Mouse (Mus musculus) lung, embryonic 16.5 days (tissue): ENCODE results near the gene Usp42. TPM values are rescaled to one million over a fixed set of nuclear protein-coding genes. Genes with fewer than 3 reads are reported as not detected.

Experiments used
- ATAC-seq: fragments of 200-750 bp; cut with Nextera tagmentation; 2 replicates; pipeline ENCODE4 v1.8.0; 2017; ENCODE audit warnings: low read depth, mild to moderate bottlenecking, moderate library complexity
- H3K27ac ChIP-seq: fragments of 300-500 bp; sonication (generic); 2 replicates; pipeline ENCODE4 v1.5.1; 2014; ENCODE audit warnings: mild to moderate bottlenecking, control low read depth, low read length
- H3K27me3 ChIP-seq: fragments of 300-500 bp; sonication (generic); 2 replicates; pipeline ENCODE4 v1.6.1; 2014; ENCODE audit warnings: low read depth, low read length, mixed read lengths; ENCODE audit not compliant: control insufficient read depth, insufficient read depth
- H3K36me3 ChIP-seq: fragments of 300-500 bp; sonication (generic); 2 replicates; pipeline ENCODE4 v1.6.1; 2014; ENCODE audit warnings: low read length; ENCODE audit not compliant: control insufficient read depth, insufficient read depth
- H3K4me1 ChIP-seq: fragments of 300-500 bp; sonication (generic); replicated peaks from 2 replicates; pipeline ENCODE4 v1.6.1; 2014; ENCODE audit warnings: low read length, mixed read lengths; ENCODE audit not compliant: control insufficient read depth, insufficient read depth
- H3K4me2 ChIP-seq: fragments of 300-500 bp; sonication (generic); 2 replicates; pipeline ENCODE4 v1.6.1; 2014; ENCODE audit warnings: low read depth, low read length, control low read depth
- H3K4me3 ChIP-seq: fragments of 300-500 bp; sonication (generic); 2 replicates; pipeline ENCODE4 v1.5.1; 2014; ENCODE audit warnings: mild to moderate bottlenecking, low read length, control low read depth
- H3K9ac ChIP-seq: fragments of 300-500 bp; sonication (generic); 2 replicates; pipeline ENCODE4 v1.6.1; 2014; ENCODE audit warnings: low read length, control low read depth
- H3K9me3 ChIP-seq: fragments of 300-500 bp; sonication (generic); 2 replicates; pipeline ENCODE4 v1.6.1; 2016; ENCODE audit warnings: low read length; ENCODE audit not compliant: control insufficient read depth
- WGBS: fragments of 180-500 bp; shearing (Covaris S2); extraction: QIAGEN DNeasy Blood & Tissue Kit; methylation state at CpG from one replicate; pipeline ENCODE4 v1.1.7; 2014; 5-methylcytosine and 5-hydroxymethylcytosine counted together
- polyA plus RNA-seq: library from polyadenylated mRNA; unstranded; fragments of >200 nt; fragmentation: Nextera tagmentation; extraction: Ambion mirVana; gene quantifications from 2 replicates; pipeline ENCODE4 v1.2.1, GENCODE M21; 2015

The Usp42 gene
- polyA plus RNA-seq, 1 experiment from 2014 or later = 14.7 TPM

DNA sequence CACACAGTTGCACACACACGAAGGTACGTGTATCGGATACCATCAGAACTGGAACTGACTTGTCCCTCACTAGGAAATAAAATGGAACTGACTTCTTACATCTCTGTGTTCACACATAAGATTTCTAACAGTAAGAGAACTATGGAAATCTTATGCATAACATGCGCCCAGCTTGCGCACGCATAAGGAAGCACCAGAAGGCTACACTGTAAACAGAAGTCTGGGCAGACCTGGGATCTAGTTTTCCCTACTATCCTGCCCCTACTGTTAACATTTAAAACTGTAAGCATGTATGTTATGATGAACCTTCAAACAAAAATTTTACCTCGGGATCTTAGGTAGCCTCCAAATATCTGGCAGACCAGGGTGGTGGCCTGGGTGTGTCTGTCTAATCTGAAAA is 10.1 kb downstream of the Usp42 start:
- Histone ChIP-seq H3K4me1 (no peaks in the 10 kb centered on the region), H3K4me3 (no peak overlapping the region), H3K36me3 (peaks cover 65% of the 10 kb centered on the region), H3K27me3 (no peaks in the 10 kb centered on the region), H3K4me2 (no peak overlapping the region), H3K9me3 (no peaks in the 10 kb centered on the region), H3K27ac (no peak overlapping the region), H3K9ac (no peak overlapping the region)
- WGBS = 92% methylated on average over 7 of the region's 7 CpGs
- no peak for ATAC-seq

DNA sequence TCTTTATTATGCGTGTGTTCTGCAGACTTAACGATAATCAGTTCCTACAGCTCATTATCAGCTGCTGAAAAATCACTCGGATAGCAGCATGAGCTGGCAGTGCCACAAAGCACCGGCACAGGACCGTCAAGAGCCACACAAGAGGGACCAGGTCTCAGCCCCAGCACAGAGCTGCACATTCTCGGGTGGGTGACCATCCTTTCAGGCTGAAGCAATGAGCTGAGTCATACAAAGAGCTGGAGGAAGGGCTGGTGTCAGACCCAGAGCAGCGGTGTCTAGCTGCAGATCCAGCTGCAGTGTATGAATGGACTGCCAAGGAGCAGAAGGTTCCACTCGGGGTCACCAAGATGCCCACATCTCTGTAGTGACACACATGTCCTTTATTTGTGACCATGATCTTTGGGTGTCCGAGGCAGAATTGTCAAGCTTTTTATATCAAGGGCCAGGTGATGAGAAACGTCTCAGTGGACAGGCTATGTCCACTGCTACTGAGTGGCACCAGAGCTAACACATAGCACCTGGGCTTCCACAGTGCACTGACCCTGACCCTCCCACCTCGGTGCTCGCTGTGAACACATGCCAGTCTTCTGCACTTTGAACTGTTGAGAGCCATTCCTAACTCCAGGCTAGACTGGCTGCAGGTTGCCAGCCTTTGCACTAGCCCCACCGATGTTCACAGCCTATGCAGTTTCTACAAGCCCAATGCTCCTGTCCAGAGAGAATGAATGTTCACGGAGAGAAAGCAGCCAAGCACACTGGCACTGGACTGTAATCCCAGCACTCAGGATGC is 19.9 kb downstream of the Usp42 start:
- Histone ChIP-seq H3K4me1 (no peaks in the 10 kb centered on the region), H3K4me2 (no peak overlapping the region), H3K4me3 (no peak overlapping the region), H3K27me3 (no peaks in the 10 kb centered on the region), H3K27ac (no peak overlapping the region), H3K9ac (no peak overlapping the region), H3K36me3 (peaks cover 45% of the 10 kb centered on the region), H3K9me3 (no peaks in the 10 kb centered on the region)
- WGBS = 86% methylated on average over 14 of the region's 14 CpGs
- ATAC-seq = no peak

GRCm38 (mm10) chr5:143711326-143711725 is 20.8 kb downstream of the Usp42 start:
- Histone ChIP-seq H3K36me3 (peaks cover 38% of the 10 kb centered on the region), H3K4me3 (no peak overlapping the region), H3K27ac (no peak overlapping the region), H3K9me3 (no peaks in the 10 kb centered on the region), H3K27me3 (no peaks in the 10 kb centered on the region), H3K4me1 (no peaks in the 10 kb centered on the region), H3K4me2 (no peak overlapping the region), H3K9ac (no peak overlapping the region)
- ATAC-seq = peak; percentile 84
- 21% methylated on average over 6 of the region's 7 CpGs for WGBS

DNA sequence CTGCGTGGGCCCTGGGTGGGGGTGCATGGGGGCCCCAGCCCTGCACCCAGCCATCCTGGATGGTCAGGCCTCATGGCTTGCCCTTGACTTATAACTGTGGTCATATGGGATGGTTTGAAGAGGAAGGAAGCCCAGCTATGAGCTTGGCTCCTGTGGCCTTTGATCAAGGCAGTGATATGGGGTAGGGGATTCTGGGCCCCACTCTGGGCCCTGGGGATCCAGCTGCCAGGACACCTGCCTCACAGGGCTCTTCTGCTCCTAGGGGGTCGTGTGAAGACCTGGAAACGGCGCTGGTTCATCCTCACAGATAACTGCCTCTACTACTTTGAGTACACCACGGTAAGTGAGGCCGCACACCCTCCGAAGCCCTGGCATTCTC is 25.3 kb downstream of the Usp42 start:
- no peak for ATAC-seq
- H3K36me3 ChIP-seq = peaks cover 23% of the 10 kb centered on the region
- 80% methylated on average over 7 of the region's 7 CpGs for WGBS
- H3K9me3 ChIP-seq = no peaks in the 10 kb centered on the region
- H3K4me1 ChIP-seq = no peaks in the 10 kb centered on the region
- no peak overlapping the region for H3K4me2 ChIP-seq
- no peak overlapping the region for H3K4me3 ChIP-seq
- no peak overlapping the region for H3K27ac ChIP-seq
- no peak overlapping the region for H3K9ac ChIP-seq
- no peaks in the 10 kb centered on the region for H3K27me3 ChIP-seq

- no peak overlapping the region for H3K9ac ChIP-seq
- H3K4me3 ChIP-seq = no peak overlapping the region
- no peak overlapping the region for H3K4me2 ChIP-seq
- no peaks in the 10 kb centered on the region for H3K27me3 ChIP-seq
- no peak overlapping the region for H3K27ac ChIP-seq
- whole genome bisulfite sequencing = 75% methylated on average over 9 of the region's 9 CpGs
- H3K9me3 ChIP-seq = no peaks in the 10 kb centered on the region
- no peaks in the 10 kb centered on the region for H3K4me1 ChIP-seq
- peaks cover 26% of the 10 kb centered on the region for H3K36me3 ChIP-seq
- no peak for ATAC-seq
Observed at GRCm38 (mm10) chr5:143706030-143706821, 25.9 kb downstream of the Usp42 start.

GRCm38 (mm10) chr5:143705659-143705982 is 26.5 kb downstream of the Usp42 start:
- Histone ChIP-seq H3K9ac (no peak overlapping the region), H3K36me3 (peaks cover 28% of the 10 kb centered on the region), H3K4me3 (no peak overlapping the region), H3K4me1 (no peaks in the 10 kb centered on the region), H3K27me3 (no peaks in the 10 kb centered on the region), H3K4me2 (no peak overlapping the region), H3K27ac (no peak overlapping the region), H3K9me3 (no peaks in the 10 kb centered on the region)
- no peak for ATAC-seq
- 56% methylated on average over 1 of the region's 1 CpGs for WGBS

GRCm38 (mm10) chr5:143704875-143705658 is 27.0 kb downstream of the Usp42 start:
- H3K4me3 ChIP-seq = no peak overlapping the region
- H3K27ac ChIP-seq = no peak overlapping the region
- ATAC-seq = no peak
- H3K27me3 ChIP-seq = no peaks in the 10 kb centered on the region
- no peaks in the 10 kb centered on the region for H3K9me3 ChIP-seq
- H3K9ac ChIP-seq = no peak overlapping the region
- H3K4me1 ChIP-seq = no peaks in the 10 kb centered on the region
- H3K4me2 ChIP-seq = no peak overlapping the region
- H3K36me3 ChIP-seq = peaks cover 30% of the 10 kb centered on the region
- WGBS = 78% methylated on average over 13 of the region's 13 CpGs

GRCm38 (mm10) chr5:143701074-143701473 is 31.0 kb downstream of the Usp42 start:
- Histone ChIP-seq H3K27ac (no peak overlapping the region), H3K4me2 (no peak overlapping the region)

GRCm38 (mm10) chr5:143700247-143700646 is 31.8 kb downstream of the Usp42 start:
- Histone ChIP-seq H3K36me3 (peaks cover 28% of the 10 kb centered on the region), H3K4me2 (no peak overlapping the region), H3K27ac (no peak overlapping the region), H3K27me3 (no peaks in the 10 kb centered on the region), H3K9ac (no peak overlapping the region), H3K4me1 (no peaks in the 10 kb centered on the region), H3K4me3 (no peak overlapping the region), H3K9me3 (no peaks in the 10 kb centered on the region)
- 80% methylated on average over 5 of the region's 5 CpGs for WGBS
- no peak for ATAC-seq

More at GRCm38 (mm10) chr5:143701074-143701473, 31.0 kb downstream of the Usp42 start:
- ATAC-seq = no peak
- no peaks in the 10 kb centered on the region for H3K9me3 ChIP-seq
- H3K4me3 ChIP-seq = no peak overlapping the region
- 89% methylated on average over 10 of the region's 10 CpGs for WGBS
- no peak overlapping the region for H3K9ac ChIP-seq
- H3K27me3 ChIP-seq = no peaks in the 10 kb centered on the region
- no peaks in the 10 kb centered on the region for H3K4me1 ChIP-seq
- peaks cover 28% of the 10 kb centered on the region for H3K36me3 ChIP-seq
